Mouse (Mus musculus): Measurements from ENCODE around the gene Tead3.
A peak's percentile ranks its signal among the peaks of the same experiment; 100 is the strongest.

GRCm38 (mm10) chr17:28355871-28356270 is 5.3 kb upstream of the Tead3 start:
- TF ChIP-seq CTCF (IDR thresholded peaks at IDR 0.05), result no peak
- TF ChIP-seq EP300 (IDR thresholded peaks at IDR 0.05), result peak; percentile 91

Measured in lung, postnatal 0 days (tissue).